Mouse (Mus musculus): ENCODE data around the gene Pald1.

Gene Pald1

GRCm38 (mm10) chr10:61365902-61366301 lies 17.4 kb downstream of the Pald1 start:
- DNase-seq: peak; percentile 79

- DNase-seq: no peak
These were observed 18.9 kb downstream of the Pald1 start for GRCm38 (mm10) chr10:61364431-61364830.

- no peak for DNase-seq
These were observed 20.3 kb downstream of the Pald1 start for GRCm38 (mm10) chr10:61362992-61363391.

- no peak for DNase-seq
These were observed 20.8 kb downstream of the Pald1 start for GRCm38 (mm10) chr10:61362483-61362882.

GRCm38 (mm10) chr10:61360667-61361066 lies 22.7 kb downstream of the Pald1 start:
- no peak for DNase-seq

GRCm38 (mm10) chr10:61359411-61359810 lies 23.9 kb downstream of the Pald1 start:
- DNase-seq: no peak

- DNase-seq: peak; percentile 75
These were observed 25.7 kb downstream of the Pald1 start for GRCm38 (mm10) chr10:61357658-61358057.

- no peak for DNase-seq
These were observed 26.8 kb downstream of the Pald1 start for GRCm38 (mm10) chr10:61356568-61356967.

- no peak for DNase-seq
These were observed 27.2 kb downstream of the Pald1 start for GRCm38 (mm10) chr10:61356095-61356494.

- no peak for DNase-seq
These were observed 27.7 kb downstream of the Pald1 start for GRCm38 (mm10) chr10:61355611-61356010.

- DNase-seq: no peak
These were observed 32.1 kb downstream of the Pald1 start for GRCm38 (mm10) chr10:61351216-61351615.

GRCm38 (mm10) chr10:61346374-61346773 lies 37.0 kb downstream of the Pald1 start:
- peak; percentile 39 for DNase-seq

- DNase-seq: no peak
These were observed 38.2 kb downstream of the Pald1 start for GRCm38 (mm10) chr10:61345179-61345578.

- peak; percentile 80 for DNase-seq
These were observed 39.4 kb downstream of the Pald1 start for GRCm38 (mm10) chr10:61343950-61344349.

- no peak for DNase-seq
These were observed 40.6 kb downstream of the Pald1 start for GRCm38 (mm10) chr10:61342750-61343149.

GRCm38 (mm10) chr10:61341557-61341956 lies 41.8 kb downstream of the Pald1 start:
- DNase-seq: peak; percentile 82

GRCm38 (mm10) chr10:61341045-61341444 lies 42.3 kb downstream of the Pald1 start:
- DNase-seq: no peak

GRCm38 (mm10) chr10:61340247-61340646 lies 43.1 kb downstream of the Pald1 start:
- DNase-seq: no peak

GRCm38 (mm10) chr10:61339216-61339615 lies 44.1 kb downstream of the Pald1 start:
- DNase-seq: no peak

- DNase-seq: no peak
These were observed 45.7 kb downstream of the Pald1 start for GRCm38 (mm10) chr10:61337665-61338064.

GRCm38 (mm10) chr10:61336592-61336991 lies 46.7 kb downstream of the Pald1 start:
- no peak for DNase-seq

GRCm38 (mm10) chr10:61336137-61336536 lies 47.2 kb downstream of the Pald1 start:
- DNase-seq: peak; percentile 87

- no peak for DNase-seq
These were observed 48.8 kb downstream of the Pald1 start for GRCm38 (mm10) chr10:61334545-61334944.

GRCm38 (mm10) chr10:61331046-61331445 lies 52.3 kb downstream of the Pald1 start:
- peak; percentile 84 for DNase-seq

- DNase-seq: no peak
These were observed 54.4 kb downstream of the Pald1 start for GRCm38 (mm10) chr10:61328927-61329326.

GRCm38 (mm10) chr10:61327545-61327944 lies 55.8 kb downstream of the Pald1 start:
- no peak for DNase-seq

All from lung, postnatal 10 days (tissue).